Mouse (Mus musculus) liver, embryonic 14.5 days (tissue): ENCODE data around the gene Uts2b. TPM values are rescaled to one million over a fixed set of nuclear protein-coding genes. Genes with fewer than 3 reads are reported as not detected.

Experiments used
- ATAC-seq: fragments of 200-750 bp; cut with Nextera tagmentation; 2 replicates; pipeline ENCODE4 v1.8.0; 2017; ENCODE audit warnings: moderate number of reproducible peaks, mild to moderate bottlenecking, moderate library complexity; ENCODE audit not compliant: insufficient read depth
- DNase-seq, 3 experiments: peaks; one replicate each; pipeline ENCODE4 v3.0.0-alpha.2; 2012 to 2013; ENCODE audit warnings: low read depth in 3 of 3, low spot score in 3 of 3
- H3K27ac ChIP-seq: fragments of 300-500 bp; sonication (generic); 2 replicates; pipeline ENCODE4 v1.5.1; 2014; ENCODE audit warnings: moderate library complexity, mild to moderate bottlenecking, control low read depth, inconsistent platforms
- H3K27me3 ChIP-seq: fragments of 300-500 bp; sonication (generic); 2 replicates; pipeline ENCODE4 v1.6.1; 2014; ENCODE audit warnings: mild to moderate bottlenecking, low read length, moderate library complexity; ENCODE audit not compliant: control insufficient read depth, insufficient read depth
- H3K36me3 ChIP-seq: fragments of 300-500 bp; sonication (generic); replicated peaks from 2 replicates; pipeline ENCODE4 v1.6.1; 2014; ENCODE audit warnings: low read depth; ENCODE audit not compliant: control insufficient read depth, insufficient read depth
- H3K4me1 ChIP-seq, 2 experiments: fragments of 200-500 bp in 1 of 2; fragments of 300-500 bp in 1 of 2; sonication (generic) in 1 of 2; replicated peaks; 2 replicates each; pipeline ENCODE4 v1.6.1; 2012 to 2014; ENCODE audit warnings: antibody characterized with exemption in 1 of 2, inconsistent platforms in 1 of 2, low read length in 1 of 2; ENCODE audit not compliant: control insufficient read depth in 2 of 2, insufficient read depth in 2 of 2
- H3K4me2 ChIP-seq: fragments of 300-500 bp; sonication (generic); 2 replicates; pipeline ENCODE4 v1.6.1; 2014; ENCODE audit warnings: low read depth, mild to moderate bottlenecking, control low read depth, moderate library complexity
- H3K4me3 ChIP-seq, 2 experiments: fragments of 200-500 bp in 1 of 2; fragments of 300-500 bp in 1 of 2; sonication (generic) in 1 of 2; 2 replicates each; pipeline ENCODE4 v1.5.1; 2012 to 2014; ENCODE audit warnings: low read depth in 2 of 2, low read length in 2 of 2, mild to moderate bottlenecking in 2 of 2, control low read depth in 1 of 2, inconsistent platforms in 1 of 2, moderate library complexity in 1 of 2; ENCODE audit not compliant: insufficient read depth in 1 of 2
- H3K9ac ChIP-seq: fragments of 300-500 bp; sonication (generic); replicated peaks from 2 replicates; pipeline ENCODE4 v1.6.1; 2014; ENCODE audit warnings: mild to moderate bottlenecking, control low read depth, moderate library complexity
- H3K9me3 ChIP-seq: fragments of 300-500 bp; sonication (generic); 2 replicates; pipeline ENCODE4 v1.6.1; 2016; ENCODE audit warnings: low read length, mixed read lengths; ENCODE audit not compliant: control insufficient read depth
- CTCF ChIP-seq: IDR thresholded peaks from 2 replicates; pipeline ENCODE4 v1.5.1; 2016; ENCODE audit warnings: antibody characterized with exemption, low read depth, control low read depth
- EP300 ChIP-seq: IDR thresholded peaks from 2 replicates; pipeline ENCODE4 v1.6.1; 2016; ENCODE audit warnings: antibody characterized with exemption, low read depth
- WGBS: fragments of 180-500 bp; shearing (Covaris S2); extraction: QIAGEN DNeasy Blood & Tissue Kit; methylation state at CpG from one replicate; pipeline ENCODE4 v1.1.7; 2014; ENCODE audit not compliant: insufficient replicate concordance; 5-methylcytosine and 5-hydroxymethylcytosine counted together
- polyA plus RNA-seq, 2 experiments: library from polyadenylated mRNA; depleted of rRNA in 1 of 2; stranded (reverse) in 1 of 2; unstranded in 1 of 2; fragments of >200 nt; fragmentation: Nextera tagmentation in 1 of 2; extraction: Ambion mirVana in 1 of 2; gene quantifications; 2 replicates each; pipeline versions ENCODE4 v1.2.1 to v1.2.3; 2012 to 2014

The Uts2b gene
- polyA plus RNA-seq, 2 experiments: not detected

- H3K4me1 ChIP-seq: no peaks in the 10 kb centered on the region
- H3K36me3 ChIP-seq: no peaks in the 10 kb centered on the region
- no peaks in the 10 kb centered on the region for H3K27me3 ChIP-seq
- no peak overlapping the region for H3K4me3 ChIP-seq
- ATAC-seq: no peak
- H3K9ac ChIP-seq: no peak overlapping the region
- DNase-seq: no peak
- H3K9me3 ChIP-seq: no peaks in the 10 kb centered on the region
- 72% methylated on average over 6 of the region's 6 CpGs for WGBS
- TF ChIP-seq EP300 (no peak), CTCF (no peak)
- no peak overlapping the region for H3K4me2 ChIP-seq
- no peak overlapping the region for H3K27ac ChIP-seq
These were observed 29.7 kb upstream of the Uts2b start for GRCm38 (mm10) chr16:27399719-27400253.

GRCm38 (mm10) chr16:27399026-27399718 is 29.1 kb upstream of the Uts2b start:
- TF ChIP-seq EP300 (no peak), CTCF (no peak)
- H3K4me1 ChIP-seq: no peaks in the 10 kb centered on the region
- H3K27me3 ChIP-seq: no peaks in the 10 kb centered on the region
- ATAC-seq: no peak
- H3K9ac ChIP-seq: no peak overlapping the region
- WGBS: 60% methylated on average over 3 of the region's 3 CpGs
- no peak overlapping the region for H3K27ac ChIP-seq
- H3K9me3 ChIP-seq: no peaks in the 10 kb centered on the region
- no peak for DNase-seq
- H3K36me3 ChIP-seq: no peaks in the 10 kb centered on the region
- H3K4me3 ChIP-seq: no peak overlapping the region
- H3K4me2 ChIP-seq: no peak overlapping the region

GRCm38 (mm10) chr16:27396951-27397350 is 26.9 kb upstream of the Uts2b start:
- no peak for DNase-seq
- 74% methylated on average over 1 of the region's 1 CpGs for WGBS
- Histone ChIP-seq H3K9ac (no peak overlapping the region), H3K9me3 (no peaks in the 10 kb centered on the region), H3K4me3 (no peak overlapping the region), H3K27me3 (no peaks in the 10 kb centered on the region), H3K4me2 (no peak overlapping the region), H3K36me3 (no peaks in the 10 kb centered on the region), H3K27ac (no peak overlapping the region), H3K4me1 (no peaks in the 10 kb centered on the region)
- ATAC-seq: no peak
- no peak for TF ChIP-seq CTCF
- TF ChIP-seq EP300: no peak

GRCm38 (mm10) chr16:27395251-27396037 is 25.4 kb upstream of the Uts2b start:
- TF ChIP-seq EP300 (no peak), CTCF (no peak)

GRCm38 (mm10) chr16:27391845-27392244 is 21.8 kb upstream of the Uts2b start:
- Histone ChIP-seq H3K4me3 (no peak overlapping the region), H3K36me3 (no peaks in the 10 kb centered on the region), H3K9ac (no peak overlapping the region), H3K27me3 (no peaks in the 10 kb centered on the region), H3K27ac (no peak overlapping the region), H3K4me2 (no peak overlapping the region), H3K4me1 (peaks cover 6 to 19% of the 10 kb centered on the region in 2 experiments; a peak in 3 of 4 replicates), H3K9me3 (no peaks in the 10 kb centered on the region)
- DNase-seq: no peak
- WGBS: 63% methylated on average over 2 of the region's 2 CpGs
- no peak for ATAC-seq
- no peak for TF ChIP-seq CTCF
- no peak for TF ChIP-seq EP300

More at GRCm38 (mm10) chr16:27395251-27396037, 25.4 kb upstream of the Uts2b start:
- WGBS: 72% methylated on average over 4 of the region's 4 CpGs
- no peak overlapping the region for H3K4me3 ChIP-seq
- DNase-seq (no peak), ATAC-seq (no peak)
- no peak overlapping the region for H3K27ac ChIP-seq
- H3K4me1 ChIP-seq: 0 out of 4 replicates have a peak, but pooled peaks cover 0 to 2% of the 10 kb centered on the region in 2 experiments
- H3K27me3 ChIP-seq: no peaks in the 10 kb centered on the region
- no peaks in the 10 kb centered on the region for H3K36me3 ChIP-seq
- H3K4me2 ChIP-seq: no peak overlapping the region
- H3K9me3 ChIP-seq: no peaks in the 10 kb centered on the region
- no peak overlapping the region for H3K9ac ChIP-seq
